29 mouse cellular contexts compared by ENCODE assay signal in the genomic region with DNA sequence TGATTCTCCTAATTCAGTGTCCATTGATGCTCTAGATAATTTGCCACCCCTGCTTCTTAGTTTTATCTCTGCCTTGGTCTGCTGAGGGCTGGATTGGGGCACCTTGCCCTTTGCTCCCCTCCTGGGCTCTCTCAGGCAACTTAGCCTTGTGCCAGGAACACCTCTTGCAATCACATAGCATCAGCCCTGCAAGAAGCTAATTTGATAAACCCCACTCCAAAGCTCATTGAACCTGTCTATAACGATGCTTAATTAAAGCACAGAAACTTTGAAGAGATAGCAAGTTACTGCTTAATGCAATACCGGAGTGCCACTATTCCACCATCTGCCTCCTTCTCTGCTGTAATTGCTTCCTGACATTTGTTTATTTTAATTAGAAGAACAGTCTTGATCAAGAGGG. TPM values are rescaled to one million over a fixed set of nuclear protein-coding genes. Genes with fewer than 3 reads are reported as not detected.
"Had no signal": no experiment of that assay in that cellular context is flagged by ENCODE, and none has a peak within 500 bp of the region (broad histone marks: within the 10 kb centered on the region; RNA-seq: fewer than 3 reads in every experiment).

No protein-coding gene starts in this region.

- H3K9ac ChIP-seq: embryonic facial prominence, embryonic 12.5 days; embryonic facial prominence, embryonic 13.5 days; embryonic facial prominence, embryonic 15.5 days; forebrain, embryonic 12.5 days; forebrain, embryonic 13.5 days; forebrain, embryonic 15.5 days; forebrain, postnatal 0 days had no signal

- ATAC-seq: forebrain, embryonic 13.5 days; forebrain, embryonic 14.5 days; forebrain, embryonic 15.5 days; forebrain, embryonic 16.5 days; forebrain, postnatal 0 days had no signal

- H3K4me2 ChIP-seq: embryonic facial prominence, embryonic 12.5 days; embryonic facial prominence, embryonic 13.5 days; embryonic facial prominence, embryonic 15.5 days; forebrain, embryonic 12.5 days; forebrain, embryonic 13.5 days; forebrain, embryonic 15.5 days had no signal

- H3K4me3 ChIP-seq: embryonic facial prominence, embryonic 10.5 days; embryonic facial prominence, embryonic 12.5 days; embryonic facial prominence, embryonic 13.5 days; embryonic facial prominence, embryonic 15.5 days; erythroblast, embryonic 14.5 days; forebrain, embryonic 10.5 days; forebrain, embryonic 12.5 days; forebrain, embryonic 13.5 days; forebrain, embryonic 15.5 days; gastrocnemius, adult 2 months; heart, adult 2 months had no signal

- H3K9me3 ChIP-seq: embryonic facial prominence, embryonic 10.5 days; embryonic facial prominence, embryonic 12.5 days; embryonic facial prominence, embryonic 13.5 days; embryonic facial prominence, embryonic 15.5 days; forebrain, embryonic 10.5 days; forebrain, embryonic 12.5 days; forebrain, embryonic 13.5 days; forebrain, embryonic 15.5 days had no signal

- DNase-seq: cerebellum, adult 8-10 months; cerebellum, adult 9-10 months; cerebellum, adult 9-11 months; cerebellum, postnatal 10 days; cerebellum, postnatal 14 days; cerebellum, postnatal 25 days; cerebellum, postnatal 36 days; embryo, embryonic 11 days; forebrain, postnatal 0 days; gastrocnemius, adult 2 months; gastrocnemius, postnatal 10 days; gastrocnemius, postnatal 14 days; gastrocnemius, postnatal 25 days; gastrocnemius, postnatal 36 days; heart, adult 18-20 months; heart, adult 2 months had no signal

- H3K36me3 ChIP-seq: embryonic facial prominence, embryonic 10.5 days; embryonic facial prominence, embryonic 12.5 days; embryonic facial prominence, embryonic 13.5 days; embryonic facial prominence, embryonic 15.5 days; forebrain, embryonic 10.5 days; forebrain, embryonic 12.5 days; forebrain, embryonic 15.5 days had no signal

- H3K4me1 ChIP-seq: embryonic facial prominence, embryonic 10.5 days; embryonic facial prominence, embryonic 12.5 days; embryonic facial prominence, embryonic 13.5 days; embryonic facial prominence, embryonic 15.5 days; forebrain, embryonic 12.5 days; forebrain, embryonic 15.5 days had no signal

- H3K27me3 ChIP-seq: embryonic facial prominence, embryonic 12.5 days; embryonic facial prominence, embryonic 13.5 days; embryonic facial prominence, embryonic 15.5 days; forebrain, embryonic 12.5 days; forebrain, embryonic 13.5 days; forebrain, embryonic 15.5 days had no signal

- H3K27ac ChIP-seq: embryonic facial prominence, embryonic 10.5 days; embryonic facial prominence, embryonic 12.5 days; embryonic facial prominence, embryonic 13.5 days; embryonic facial prominence, embryonic 15.5 days; forebrain, embryonic 10.5 days; forebrain, embryonic 12.5 days; forebrain, embryonic 13.5 days; forebrain, embryonic 15.5 days; gastrocnemius, adult 2 months; heart, adult 2 months had no signal

RNA-seq across cellular contexts. Expression of gene Nrxn3, which starts 42.1 kb away (rescaled TPM):
- total RNA-seq: common myeloid progenitor, adult 5-6 weeks; granulocyte monocyte progenitor cell, adult 5-6 weeks had no signal
- polyA plus RNA-seq: erythroblast, embryonic 14.5 days; heart, adult 2 months had no signal
